Mouse (Mus musculus): ENCODE results near the gene Syn2. TPM values are rescaled to one million over a fixed set of nuclear protein-coding genes. Genes with fewer than 3 reads are reported as not detected.

The Syn2 gene
- polyA plus RNA-seq, 1 experiment from 2014 or later: 1.0 TPM

GRCm38 (mm10) chr6:115274705-115275104 lies 140.0 kb downstream of the Syn2 start:
- Histone ChIP-seq H3K36me3 (no peaks in the 10 kb centered on the region), H3K4me2 (no peak overlapping the region), H3K9ac (no peak overlapping the region), H3K4me1 (peaks cover 13% of the 10 kb centered on the region), H3K4me3 (no peak overlapping the region), H3K27me3 (peaks cover 9% of the 10 kb centered on the region; the same call in 1 of the 2 replicates), H3K27ac (no peak overlapping the region; the same call in 1 of the 2 replicates), H3K9me3 (no peaks in the 10 kb centered on the region)
- no peak for ATAC-seq (ENCODE audit: insufficient number of reproducible peaks, insufficient read depth, low FRiP score, low TSS enrichment, low read depth)
- WGBS: 77% methylated on average over 9 of the region's 9 CpGs

- no peak overlapping the region for H3K9ac ChIP-seq
- no peaks in the 10 kb centered on the region for H3K9me3 ChIP-seq
- peaks cover 13% of the 10 kb centered on the region for H3K4me1 ChIP-seq
- no peak overlapping the region for H3K4me2 ChIP-seq
- no peak for ATAC-seq (ENCODE audit: insufficient number of reproducible peaks, insufficient read depth, low FRiP score, low TSS enrichment, low read depth)
- no peaks in the 10 kb centered on the region for H3K36me3 ChIP-seq
- no peak overlapping the region for H3K4me3 ChIP-seq
- 90% methylated on average over 10 of the region's 10 CpGs for WGBS
- H3K27ac ChIP-seq: no peak overlapping the region; the same call in 1 of the 2 replicates
- peaks cover 9% of the 10 kb centered on the region; the same call in 1 of the 2 replicates for H3K27me3 ChIP-seq
These were observed 140.6 kb downstream of the Syn2 start for GRCm38 (mm10) chr6:115275116-115275815.

- WGBS: 63% methylated on average over 8 of the region's 8 CpGs
- H3K9ac ChIP-seq: no peak overlapping the region
- H3K4me3 ChIP-seq: no peak overlapping the region
- no peak overlapping the region for H3K4me2 ChIP-seq
- H3K36me3 ChIP-seq: no peaks in the 10 kb centered on the region
- H3K27me3 ChIP-seq: peaks cover 3% of the 10 kb centered on the region; the same call in 1 of the 2 replicates
- ATAC-seq (ENCODE audit: insufficient number of reproducible peaks, insufficient read depth, low FRiP score, low TSS enrichment, low read depth): no peak
- H3K9me3 ChIP-seq: no peaks in the 10 kb centered on the region
- peaks cover 4% of the 10 kb centered on the region; the same call in 1 of the 2 replicates for H3K4me1 ChIP-seq
- H3K27ac ChIP-seq: no peak overlapping the region
These were observed 143.4 kb downstream of the Syn2 start for GRCm38 (mm10) chr6:115278086-115278485.

- ATAC-seq (ENCODE audit: insufficient number of reproducible peaks, insufficient read depth, low FRiP score, low TSS enrichment, low read depth): no peak
- H3K27me3 ChIP-seq: peaks cover 3% of the 10 kb centered on the region; the same call in 1 of the 2 replicates
These were observed 144.9 kb downstream of the Syn2 start for GRCm38 (mm10) chr6:115279639-115280038.

GRCm38 (mm10) chr6:115284153-115284552 lies 149.5 kb downstream of the Syn2 start:
- Histone ChIP-seq H3K27ac (no peak overlapping the region), H3K36me3 (no peaks in the 10 kb centered on the region), H3K4me2 (no peak overlapping the region), H3K4me1 (no peaks in the 10 kb centered on the region), H3K4me3 (no peak overlapping the region), H3K9me3 (no peaks in the 10 kb centered on the region), H3K27me3 (no peaks in the 10 kb centered on the region), H3K9ac (no peak overlapping the region)
- WGBS: 88% methylated on average over 2 of the region's 2 CpGs
- no peak for ATAC-seq (ENCODE audit: insufficient number of reproducible peaks, insufficient read depth, low FRiP score, low TSS enrichment, low read depth)

More at GRCm38 (mm10) chr6:115279639-115280038, 144.9 kb downstream of the Syn2 start:
- Histone ChIP-seq H3K4me2 (no peak overlapping the region), H3K27ac (no peak overlapping the region), H3K9ac (no peak overlapping the region), H3K9me3 (no peaks in the 10 kb centered on the region), H3K36me3 (no peaks in the 10 kb centered on the region), H3K4me1 (peaks cover 4% of the 10 kb centered on the region; the same call in 1 of the 2 replicates), H3K4me3 (no peak overlapping the region)
- WGBS: 51% methylated on average over 2 of the region's 2 CpGs

GRCm38 (mm10) chr6:115286441-115286840 lies 151.7 kb downstream of the Syn2 start:
- Histone ChIP-seq H3K4me1 (0 out of 2 replicates have a peak, but pooled peaks cover 3% of the 10 kb centered on the region), H3K9me3 (no peaks in the 10 kb centered on the region), H3K4me3 (no peak overlapping the region), H3K36me3 (no peaks in the 10 kb centered on the region), H3K4me2 (no peak overlapping the region), H3K9ac (no peak overlapping the region), H3K27me3 (no peaks in the 10 kb centered on the region), H3K27ac (no peak overlapping the region)
- WGBS: 59% methylated on average over 6 of the region's 6 CpGs
- no peak for ATAC-seq (ENCODE audit: insufficient number of reproducible peaks, insufficient read depth, low FRiP score, low TSS enrichment, low read depth)

- Histone ChIP-seq H3K4me2 (no peak overlapping the region), H3K9me3 (no peaks in the 10 kb centered on the region), H3K36me3 (no peaks in the 10 kb centered on the region), H3K27me3 (no peaks in the 10 kb centered on the region), H3K4me3 (no peak overlapping the region), H3K27ac (no peak overlapping the region), H3K4me1 (0 out of 2 replicates have a peak, but pooled peaks cover 3% of the 10 kb centered on the region), H3K9ac (no peak overlapping the region)
- ATAC-seq (ENCODE audit: insufficient number of reproducible peaks, insufficient read depth, low FRiP score, low TSS enrichment, low read depth): no peak
- 92% methylated on average over 3 of the region's 3 CpGs for WGBS
These were observed 153.5 kb downstream of the Syn2 start for GRCm38 (mm10) chr6:115288223-115288622.

GRCm38 (mm10) chr6:115290561-115290960 lies 155.9 kb downstream of the Syn2 start:
- ATAC-seq (ENCODE audit: insufficient number of reproducible peaks, insufficient read depth, low FRiP score, low TSS enrichment, low read depth): no peak
- no peak overlapping the region for H3K4me2 ChIP-seq
- no peaks in the 10 kb centered on the region for H3K9me3 ChIP-seq
- 41% methylated on average over 5 of the region's 5 CpGs for WGBS
- no peak overlapping the region for H3K27ac ChIP-seq
- no peaks in the 10 kb centered on the region for H3K36me3 ChIP-seq
- no peak overlapping the region for H3K4me3 ChIP-seq
- no peak overlapping the region for H3K9ac ChIP-seq
- H3K27me3 ChIP-seq: no peaks in the 10 kb centered on the region
- H3K4me1 ChIP-seq: 0 out of 2 replicates have a peak, but pooled peaks cover 4% of the 10 kb centered on the region

- H3K27me3 ChIP-seq: no peaks in the 10 kb centered on the region
- H3K9ac ChIP-seq: no peak overlapping the region
- no peaks in the 10 kb centered on the region for H3K9me3 ChIP-seq
- no peak overlapping the region for H3K4me3 ChIP-seq
- no peak overlapping the region for H3K4me2 ChIP-seq
- H3K4me1 ChIP-seq: 0 out of 2 replicates have a peak, but pooled peaks cover 5% of the 10 kb centered on the region
- ATAC-seq (ENCODE audit: insufficient number of reproducible peaks, insufficient read depth, low FRiP score, low TSS enrichment, low read depth): no peak
- no peak overlapping the region for H3K27ac ChIP-seq
- H3K36me3 ChIP-seq: no peaks in the 10 kb centered on the region
- WGBS: 68% methylated on average over 2 of the region's 2 CpGs
These were observed 156.4 kb downstream of the Syn2 start for GRCm38 (mm10) chr6:115291068-115291467.

GRCm38 (mm10) chr6:115291823-115292222 lies 157.1 kb downstream of the Syn2 start:
- no peaks in the 10 kb centered on the region for H3K27me3 ChIP-seq
- H3K4me3 ChIP-seq: no peak overlapping the region
- 0 out of 2 replicates have a peak, but pooled peaks cover 5% of the 10 kb centered on the region for H3K4me1 ChIP-seq
- no peaks in the 10 kb centered on the region for H3K36me3 ChIP-seq
- H3K4me2 ChIP-seq: no peak overlapping the region
- 77% methylated on average over 6 of the region's 6 CpGs for WGBS
- H3K27ac ChIP-seq: no peak overlapping the region
- no peaks in the 10 kb centered on the region for H3K9me3 ChIP-seq
- H3K9ac ChIP-seq: no peak overlapping the region
- ATAC-seq (ENCODE audit: insufficient number of reproducible peaks, insufficient read depth, low FRiP score, low TSS enrichment, low read depth): no peak

GRCm38 (mm10) chr6:115292621-115293020 lies 157.9 kb downstream of the Syn2 start:
- H3K9me3 ChIP-seq: no peaks in the 10 kb centered on the region
- no peaks in the 10 kb centered on the region for H3K27me3 ChIP-seq
- H3K9ac ChIP-seq: no peak overlapping the region
- H3K36me3 ChIP-seq: no peaks in the 10 kb centered on the region
- H3K27ac ChIP-seq: no peak overlapping the region
- H3K4me1 ChIP-seq: 0 out of 2 replicates have a peak, but pooled peaks cover 5% of the 10 kb centered on the region
- WGBS: 61% methylated on average over 6 of the region's 6 CpGs
- no peak overlapping the region for H3K4me3 ChIP-seq
- ATAC-seq (ENCODE audit: insufficient number of reproducible peaks, insufficient read depth, low FRiP score, low TSS enrichment, low read depth): no peak
- H3K4me2 ChIP-seq: no peak overlapping the region

- no peaks in the 10 kb centered on the region for H3K36me3 ChIP-seq
- no peak overlapping the region for H3K4me2 ChIP-seq
- H3K4me3 ChIP-seq: no peak overlapping the region
- no peak overlapping the region for H3K9ac ChIP-seq
- WGBS: 81% methylated on average over 2 of the region's 2 CpGs
- no peak overlapping the region for H3K27ac ChIP-seq
- ATAC-seq (ENCODE audit: insufficient number of reproducible peaks, insufficient read depth, low FRiP score, low TSS enrichment, low read depth): no peak
- no peaks in the 10 kb centered on the region for H3K27me3 ChIP-seq
- 0 out of 2 replicates have a peak, but pooled peaks cover 5% of the 10 kb centered on the region for H3K4me1 ChIP-seq
- no peaks in the 10 kb centered on the region for H3K9me3 ChIP-seq
These were observed 159.2 kb downstream of the Syn2 start for GRCm38 (mm10) chr6:115293877-115294276.
